Mouse (Mus musculus) heart, embryonic 14.5 days (tissue): ENCODE results near the gene Cfb. TPM values are rescaled to one million over a fixed set of nuclear protein-coding genes. Genes with fewer than 3 reads are reported as not detected.
A peak's percentile ranks its signal among the peaks of the same experiment; 100 is the strongest.

Experiments
- ATAC-seq: fragments of 200-750 bp; cut with Nextera tagmentation; 2 replicates; pipeline ENCODE4 v1.8.0; 2017; ENCODE audit warnings: low read depth, moderate TSS enrichment; ENCODE audit not compliant: insufficient number of reproducible peaks, insufficient read depth, low FRiP score
- H3K27ac ChIP-seq, 2 experiments: fragments of 200-500 bp in 1 of 2; fragments of 300-500 bp in 1 of 2; sonication (generic) in 1 of 2; replicated peaks in 1 of 2; 2 replicates each; pipeline ENCODE4 v1.5.1; 2012 to 2014; ENCODE audit warnings: low read depth in 2 of 2, low read length in 2 of 2, control low read depth in 1 of 2, mild to moderate bottlenecking in 1 of 2, mixed read lengths in 1 of 2; ENCODE audit not compliant: control insufficient read depth in 1 of 2, insufficient read depth in 1 of 2
- H3K27me3 ChIP-seq: fragments of 300-500 bp; sonication (generic); 2 replicates; pipeline ENCODE4 v1.6.1; 2014; ENCODE audit warnings: mild to moderate bottlenecking, low read length, control low read depth; ENCODE audit not compliant: control insufficient read depth, insufficient read depth
- H3K36me3 ChIP-seq: fragments of 300-500 bp; sonication (generic); 2 replicates; pipeline ENCODE4 v1.6.1; 2014; ENCODE audit warnings: mild to moderate bottlenecking, control low read depth, low read length, mixed read lengths; ENCODE audit not compliant: control insufficient read depth, insufficient read depth
- H3K4me1 ChIP-seq, 2 experiments: fragments of 200-500 bp in 1 of 2; fragments of 300-500 bp in 1 of 2; sonication (generic) in 1 of 2; 2 replicates each; pipeline ENCODE4 v1.6.1; 2012 to 2014; ENCODE audit warnings: low read length in 2 of 2, control low read depth in 1 of 2, mixed read lengths in 1 of 2; ENCODE audit not compliant: control insufficient read depth in 2 of 2, insufficient read depth in 2 of 2
- H3K4me2 ChIP-seq: fragments of 300-500 bp; sonication (generic); 2 replicates; pipeline ENCODE4 v1.6.1; 2014; ENCODE audit warnings: mild to moderate bottlenecking, low read length
- H3K4me3 ChIP-seq, 2 experiments: fragments of 200-500 bp in 1 of 2; fragments of 300-500 bp in 1 of 2; sonication (generic) in 1 of 2; 2 replicates each; pipeline ENCODE4 v1.5.1; 2012 to 2014; ENCODE audit warnings: low read length in 2 of 2, mild to moderate bottlenecking in 2 of 2, control low read depth in 1 of 2, low read depth in 1 of 2, moderate library complexity in 1 of 2; ENCODE audit not compliant: control insufficient read depth in 1 of 2, insufficient read depth in 1 of 2
- H3K9ac ChIP-seq: fragments of 300-500 bp; sonication (generic); 2 replicates; pipeline ENCODE4 v1.6.1; 2014; ENCODE audit warnings: mild to moderate bottlenecking, low read length
- H3K9me3 ChIP-seq: fragments of 300-500 bp; sonication (generic); 2 replicates; pipeline ENCODE4 v1.6.1; 2016; ENCODE audit warnings: low read length, control low read depth; ENCODE audit not compliant: control insufficient read depth
- WGBS: fragments of 180-500 bp; shearing (Covaris S2); extraction: QIAGEN DNeasy Blood & Tissue Kit; methylation state at CpG from one replicate; pipeline ENCODE4 v1.1.7; 2014; 5-methylcytosine and 5-hydroxymethylcytosine counted together
- polyA plus RNA-seq: library from polyadenylated mRNA; unstranded; fragments of >200 nt; fragmentation: Nextera tagmentation; extraction: Ambion mirVana; gene quantifications from 2 replicates; pipeline ENCODE4 v1.2.1, GENCODE M21; 2014

The Cfb gene
- polyA plus RNA-seq, 1 experiment from 2014 or later: 1.2 TPM

DNA sequence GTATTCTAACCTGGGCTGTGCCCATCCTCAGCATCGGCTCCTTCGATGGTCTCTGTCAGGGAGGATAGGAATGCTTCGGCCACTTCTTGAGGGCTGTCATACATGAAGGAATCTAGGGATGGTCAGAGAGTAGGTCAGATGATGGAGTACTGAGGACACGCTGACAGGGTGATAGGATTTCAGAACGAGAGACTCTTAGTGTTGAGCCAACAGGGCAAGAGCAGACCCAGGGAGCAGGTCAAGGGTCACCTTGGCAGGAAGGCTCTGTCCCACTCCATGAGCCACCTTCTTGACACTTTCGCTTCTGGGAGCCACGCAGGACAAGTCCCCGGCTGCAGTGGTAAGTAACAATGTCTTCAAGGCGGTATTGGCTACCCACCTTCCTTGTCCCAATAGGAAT, 1.8 kb downstream of the Cfb start:
- Histone ChIP-seq H3K36me3 (peaks cover 21% of the 10 kb centered on the region), H3K27ac (no peak overlapping the region), H3K9ac (no peak overlapping the region), H3K4me1 (no peaks in the 10 kb centered on the region), H3K27me3 (peaks cover 10% of the 10 kb centered on the region; the same call in 1 of the 2 replicates), H3K9me3 (no peaks in the 10 kb centered on the region), H3K4me2 (no peak overlapping the region), H3K4me3 (no peak overlapping the region)
- ATAC-seq: no peak
- WGBS: 71% methylated on average over 9 of the region's 9 CpGs

DNA sequence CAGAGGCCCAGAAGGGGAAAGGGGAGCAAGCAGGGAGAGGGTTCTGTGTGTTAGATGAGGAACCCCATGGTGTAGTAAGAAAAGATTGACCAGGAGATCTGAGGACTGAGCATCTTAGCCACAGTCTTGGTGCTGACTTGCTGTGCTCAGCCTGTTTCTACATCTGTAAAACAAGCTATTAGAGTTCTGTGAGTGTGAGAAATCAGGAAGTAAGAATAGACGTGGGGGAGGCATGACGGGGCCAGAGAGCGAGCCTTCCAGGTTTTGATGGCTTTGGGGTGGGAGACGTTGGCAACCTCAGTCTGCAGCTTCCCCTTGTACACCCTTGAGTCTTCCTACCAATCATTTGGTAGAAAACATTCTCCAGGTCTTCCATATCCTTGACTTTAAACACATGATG, 3.6 kb downstream of the Cfb start:
- no peak overlapping the region for H3K27ac ChIP-seq
- H3K36me3 ChIP-seq: peaks cover 40% of the 10 kb centered on the region
- H3K4me3 ChIP-seq: no peak overlapping the region
- H3K4me1 ChIP-seq: no peaks in the 10 kb centered on the region
- H3K4me2 ChIP-seq: no peak overlapping the region
- H3K27me3 ChIP-seq: peaks cover 10% of the 10 kb centered on the region; the same call in 1 of the 2 replicates
- ATAC-seq: no peak
- H3K9ac ChIP-seq: no peak overlapping the region
- 75% methylated on average over 4 of the region's 4 CpGs for WGBS
- no peaks in the 10 kb centered on the region for H3K9me3 ChIP-seq

DNA sequence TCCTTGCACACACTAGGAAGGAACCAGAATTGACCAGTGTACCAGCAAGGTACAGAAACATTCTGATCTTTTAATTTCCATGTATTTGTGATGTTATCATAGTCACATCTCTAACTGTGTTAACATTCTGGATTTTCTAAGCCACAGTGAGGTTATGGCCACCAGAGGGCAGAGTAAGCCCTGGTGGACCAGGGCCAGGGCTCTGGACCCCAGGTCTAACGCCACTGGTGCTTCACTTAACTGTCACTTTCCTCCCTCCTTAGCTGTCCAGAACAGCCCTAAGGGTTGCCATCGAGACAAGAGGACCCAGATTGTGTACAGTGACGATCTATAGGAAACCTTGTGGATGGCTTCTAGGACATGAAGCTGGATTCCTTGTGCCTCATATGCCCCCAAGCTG, 6.5 kb downstream of the Cfb start:
- peaks cover 3 to 8% of the 10 kb centered on the region in 2 experiments for H3K4me1 ChIP-seq
- H3K4me3 ChIP-seq: no peak overlapping the region
- no peak overlapping the region for H3K9ac ChIP-seq
- H3K4me2 ChIP-seq: no peak overlapping the region
- no peak for ATAC-seq
- H3K36me3 ChIP-seq: peaks cover 56% of the 10 kb centered on the region
- 29% methylated on average over 3 of the region's 3 CpGs for WGBS
- H3K27me3 ChIP-seq: no peaks in the 10 kb centered on the region
- no peak overlapping the region for H3K27ac ChIP-seq
- no peaks in the 10 kb centered on the region for H3K9me3 ChIP-seq

DNA sequence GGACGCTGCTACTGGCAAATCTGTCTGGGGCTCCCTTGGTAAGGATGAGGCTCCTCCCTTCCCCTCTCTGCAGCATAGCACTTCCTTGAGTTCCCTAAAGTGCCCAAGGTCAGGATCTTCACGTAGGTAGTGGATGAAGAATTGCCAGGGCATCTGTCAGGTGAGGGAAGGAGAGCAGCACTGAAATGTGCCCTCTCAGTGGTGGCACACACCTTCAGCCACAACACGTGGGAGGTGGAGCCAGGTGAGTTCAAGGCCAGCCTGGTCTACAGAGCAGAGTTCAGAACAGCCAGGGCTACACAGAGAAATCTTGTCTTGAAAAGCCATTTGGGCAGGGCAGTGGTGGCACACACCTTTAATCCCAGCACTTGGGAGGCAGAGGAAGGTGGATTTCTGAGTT, 7.6 kb downstream of the Cfb start:
- Histone ChIP-seq H3K4me1 (peaks cover 5 to 11% of the 10 kb centered on the region in 2 experiments), H3K4me3 (no peak overlapping the region), H3K9ac (no peak overlapping the region), H3K27ac (no peak overlapping the region), H3K36me3 (peaks cover 56% of the 10 kb centered on the region), H3K27me3 (no peaks in the 10 kb centered on the region), H3K4me2 (no peak overlapping the region), H3K9me3 (no peaks in the 10 kb centered on the region)
- WGBS: 74% methylated on average over 3 of the region's 3 CpGs
- no peak for ATAC-seq

DNA sequence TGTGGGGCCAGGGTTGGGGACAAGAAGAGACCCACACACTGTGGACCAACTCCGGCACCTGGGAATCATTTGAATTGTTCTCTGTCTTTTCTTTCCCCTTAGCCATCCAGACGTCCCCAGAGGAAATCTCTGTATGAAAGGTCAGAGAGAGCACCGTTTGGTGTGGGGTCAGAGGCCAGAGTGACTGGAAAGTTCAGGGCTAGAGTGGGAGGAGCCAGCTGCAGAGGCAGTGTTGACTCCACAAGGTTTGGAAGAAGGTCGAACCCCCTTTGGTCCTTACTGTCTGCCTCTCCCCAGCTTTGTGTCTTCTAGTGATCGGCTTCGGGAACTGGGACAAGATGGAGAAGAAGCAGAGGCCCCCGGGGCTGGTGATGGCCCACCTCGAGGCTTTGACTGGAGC, 8.8 kb downstream of the Cfb start:
- H3K4me2 ChIP-seq: no peak overlapping the region
- no peaks in the 10 kb centered on the region for H3K27me3 ChIP-seq
- H3K4me3 ChIP-seq: no peak overlapping the region
- H3K36me3 ChIP-seq: peaks cover 56% of the 10 kb centered on the region
- 80% methylated on average over 8 of the region's 8 CpGs for WGBS
- no peak overlapping the region for H3K27ac ChIP-seq
- H3K9me3 ChIP-seq: no peaks in the 10 kb centered on the region
- no peak for ATAC-seq
- peaks cover 5 to 16% of the 10 kb centered on the region in 2 experiments for H3K4me1 ChIP-seq
- H3K9ac ChIP-seq: no peak overlapping the region

DNA sequence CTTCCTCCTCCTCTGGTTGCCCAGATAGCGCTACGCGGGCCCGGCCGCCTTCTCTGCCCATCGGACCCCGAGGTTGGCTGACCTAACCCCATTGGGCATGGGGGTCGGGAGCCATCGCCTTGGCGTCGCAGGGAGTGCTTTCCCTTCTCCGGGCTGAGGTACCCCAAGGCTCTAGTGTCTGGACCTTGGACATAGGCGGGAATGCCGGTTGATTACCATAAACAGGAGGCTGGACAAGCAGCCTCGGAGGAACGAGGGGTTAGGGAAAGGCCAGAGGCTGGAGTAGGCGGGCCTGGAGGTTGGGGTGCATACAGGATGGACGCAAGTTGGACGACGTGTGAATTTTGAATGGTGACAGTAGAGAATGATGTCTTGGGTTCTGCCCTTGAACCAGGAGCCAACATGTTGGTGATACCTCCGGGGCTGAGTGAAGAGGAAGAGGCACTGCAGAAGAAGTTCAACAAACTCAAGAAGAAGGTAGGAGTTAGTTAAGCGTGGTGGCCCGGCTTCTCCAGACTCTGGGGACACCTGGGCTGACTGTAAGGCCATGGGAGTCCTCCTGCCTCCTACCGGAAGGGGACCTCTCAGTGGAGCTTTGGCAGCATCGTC, 11.7 kb downstream of the Cfb start:
- Histone ChIP-seq H3K9ac (peak overlapping the region; percentile 80), H3K4me2 (peak overlapping the region; percentile 94), H3K27me3 (no peaks in the 10 kb centered on the region), H3K36me3 (peaks cover 62% of the 10 kb centered on the region), H3K4me1 (peaks cover 5 to 16% of the 10 kb centered on the region in 2 experiments), H3K4me3 (peak overlapping the region; percentile 65 to 79), H3K27ac (0 out of 4 replicates have a peak overlapping the region, but pooled peaks of 1 of the 2 experiments have one; percentile 2), H3K9me3 (no peaks in the 10 kb centered on the region)
- 1% methylated on average over 25 of the region's 25 CpGs for WGBS
- no peak for ATAC-seq

DNA sequence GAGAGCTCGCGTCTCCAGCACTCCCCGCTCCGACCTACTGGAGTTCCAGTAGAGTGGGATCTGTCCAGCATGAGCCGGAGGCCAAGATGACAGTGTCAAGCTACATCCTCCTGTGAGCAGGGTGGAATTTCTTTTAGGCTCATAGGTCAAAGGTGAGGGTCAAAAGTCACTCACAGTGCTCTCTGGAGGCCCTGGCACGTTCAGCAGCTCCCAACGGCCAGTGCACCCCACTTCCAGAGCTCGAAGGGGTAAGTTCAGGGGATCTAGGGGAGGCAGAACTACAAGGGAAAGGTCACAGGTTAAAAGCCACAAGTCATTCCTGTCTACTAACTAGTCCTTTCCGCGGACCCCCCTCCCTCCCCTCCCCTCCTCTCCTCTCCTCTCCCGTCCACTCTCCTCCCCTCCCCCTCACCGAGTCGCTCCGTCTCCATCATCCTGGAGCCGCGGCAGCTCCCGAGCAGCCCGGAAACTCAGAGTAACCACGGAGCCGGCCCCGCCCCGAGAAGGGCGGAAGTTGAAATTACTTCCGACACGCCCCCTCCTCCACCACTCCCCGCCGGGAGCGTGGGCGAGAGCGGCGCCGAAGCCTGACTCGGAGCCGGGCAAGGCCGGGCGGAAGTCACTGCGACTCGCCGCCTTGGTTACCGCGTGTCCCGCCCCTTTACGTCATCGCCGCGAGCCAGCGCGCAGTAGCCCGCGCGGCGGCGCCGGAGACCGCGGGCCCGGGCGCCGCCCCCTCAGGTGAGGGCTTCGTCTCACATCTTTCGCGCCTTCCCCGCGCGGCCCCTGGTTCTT, 12.4 kb downstream of the Cfb start, which contains the start of the genes Skiv2l and Nelfe:
Gene Skiv2l, minus strand, starts transcription at position 489 of the 795 bp plus-strand sequence.
Gene Nelfe, plus strand, starts transcription at position 670 of the 795 bp plus-strand sequence.
- peaks cover 62% of the 10 kb centered on the region for H3K36me3 ChIP-seq
- WGBS: under 1% methylated on average over 61 of the region's 65 CpGs
- peaks cover 5 to 16% of the 10 kb centered on the region in 2 experiments for H3K4me1 ChIP-seq
- no peaks in the 10 kb centered on the region for H3K27me3 ChIP-seq
- H3K9ac ChIP-seq: peak within 1 kb of the TSS; percentile 80
- H3K4me2 ChIP-seq: peak within 1 kb of the TSS; percentile 94
- H3K27ac ChIP-seq: peak within 1 kb of the TSS in 1 of 2 experiments; percentile 2; a peak in 1 of 4 replicates
- peak within 1 kb of the TSS; percentile 65 to 79 for H3K4me3 ChIP-seq
- H3K9me3 ChIP-seq: no peaks in the 10 kb centered on the region
- peak; percentile 95 for ATAC-seq
